Mouse (Mus musculus) urinary bladder, postnatal 25 days (tissue): ENCODE measurements around the gene Edil3.

Source experiments
- DNase-seq: peaks from one replicate; pipeline ENCODE4 v3.0.0; 2022; ENCODE audit warnings: low spot score

Edil3 gene

DNA sequence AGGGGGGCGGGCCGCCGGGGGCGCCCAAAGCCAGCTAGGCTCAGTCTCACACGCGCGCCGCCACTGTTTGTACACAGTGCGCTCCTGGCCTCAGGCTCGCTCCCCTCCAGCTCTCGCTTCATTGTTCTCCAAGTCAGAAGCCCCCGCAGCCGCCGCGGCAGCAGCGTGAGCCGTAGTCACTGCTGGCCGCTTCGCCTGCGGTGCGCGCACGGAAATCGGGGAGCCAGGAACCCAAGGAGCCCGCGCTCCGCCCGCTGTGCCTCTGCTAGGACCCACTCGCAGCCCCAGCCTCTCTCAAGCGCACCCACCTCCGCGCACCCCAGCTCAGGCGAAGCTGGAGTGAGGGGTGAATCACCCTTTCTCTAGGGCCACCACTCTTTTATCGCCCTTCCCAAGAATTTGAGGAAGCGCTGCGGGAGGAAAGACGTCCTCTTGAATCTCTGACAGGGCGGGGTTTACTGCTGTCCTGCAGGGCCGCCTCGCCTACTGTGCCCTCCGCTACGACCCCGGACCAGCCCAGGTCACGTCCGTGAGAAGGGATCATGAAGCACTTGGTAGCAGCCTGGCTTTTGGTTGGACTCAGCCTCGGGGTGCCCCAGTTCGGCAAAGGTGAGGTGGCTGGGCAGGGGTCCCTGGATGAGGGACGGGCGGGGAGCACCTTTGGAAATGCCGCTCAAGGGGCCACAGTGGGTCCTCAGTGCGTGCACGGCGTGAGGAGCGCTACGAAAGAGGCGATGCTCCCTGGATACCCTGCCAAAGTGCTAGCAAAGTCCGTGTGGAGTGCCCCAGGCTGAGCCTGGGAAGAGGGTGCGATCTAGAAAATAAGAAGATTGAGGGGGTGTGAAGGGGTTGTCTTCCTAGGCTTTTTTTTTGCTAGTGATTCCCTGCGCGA lies at the start of gene Edil3:
Gene Edil3 (plus strand): TSS at position 33 of the 892 bp plus-strand sequence.
- DNase-seq = no peak

DNA sequence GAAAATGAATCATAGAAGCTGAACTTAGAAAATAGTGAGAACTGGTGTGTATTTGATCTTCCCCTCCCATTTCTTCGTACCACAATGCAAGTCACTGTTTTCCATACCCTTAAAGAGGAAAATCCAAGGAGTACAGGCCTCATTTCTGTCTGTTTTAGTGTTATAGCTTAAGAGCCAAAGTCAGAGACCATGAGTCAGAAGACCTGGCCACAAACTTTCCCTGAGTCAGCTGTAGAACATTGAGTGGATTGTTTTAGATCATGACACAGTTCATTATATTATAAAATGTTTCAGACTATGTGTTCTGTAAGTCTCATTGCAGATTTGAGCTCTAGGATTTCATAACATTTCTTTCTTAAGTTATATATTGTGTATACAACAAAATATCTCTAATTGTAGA lies 22.1 kb upstream of the Edil3 start:
- no peak for DNase-seq

GRCm38 (mm10) chr13:88801006-88801405 lies 20.3 kb upstream of the Edil3 start:
- no peak for DNase-seq

- DNase-seq = no peak
These were observed 15.4 kb upstream of the Edil3 start for GRCm38 (mm10) chr13:88805838-88806237.

DNA sequence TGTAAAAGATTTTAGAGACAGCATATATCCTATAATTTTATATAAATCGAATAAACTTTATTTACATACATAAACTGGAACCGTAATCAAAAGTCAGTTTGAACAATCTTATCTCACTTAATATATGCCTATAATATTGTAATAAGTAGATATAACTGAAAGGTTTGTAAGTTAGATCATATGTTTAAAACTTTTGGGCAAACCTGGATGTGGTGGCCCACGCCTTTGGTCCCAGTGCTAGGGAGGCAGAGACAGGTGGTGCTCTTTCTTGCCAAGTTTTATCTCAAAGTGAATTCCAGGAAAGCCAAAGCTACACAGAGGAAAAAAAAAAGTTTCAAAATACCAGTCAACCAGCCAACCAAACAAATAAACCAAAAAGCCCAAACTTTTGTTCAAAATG lies 15.0 kb upstream of the Edil3 start:
- DNase-seq = no peak

GRCm38 (mm10) chr13:88810097-88810496 lies 11.2 kb upstream of the Edil3 start:
- DNase-seq = no peak

DNA sequence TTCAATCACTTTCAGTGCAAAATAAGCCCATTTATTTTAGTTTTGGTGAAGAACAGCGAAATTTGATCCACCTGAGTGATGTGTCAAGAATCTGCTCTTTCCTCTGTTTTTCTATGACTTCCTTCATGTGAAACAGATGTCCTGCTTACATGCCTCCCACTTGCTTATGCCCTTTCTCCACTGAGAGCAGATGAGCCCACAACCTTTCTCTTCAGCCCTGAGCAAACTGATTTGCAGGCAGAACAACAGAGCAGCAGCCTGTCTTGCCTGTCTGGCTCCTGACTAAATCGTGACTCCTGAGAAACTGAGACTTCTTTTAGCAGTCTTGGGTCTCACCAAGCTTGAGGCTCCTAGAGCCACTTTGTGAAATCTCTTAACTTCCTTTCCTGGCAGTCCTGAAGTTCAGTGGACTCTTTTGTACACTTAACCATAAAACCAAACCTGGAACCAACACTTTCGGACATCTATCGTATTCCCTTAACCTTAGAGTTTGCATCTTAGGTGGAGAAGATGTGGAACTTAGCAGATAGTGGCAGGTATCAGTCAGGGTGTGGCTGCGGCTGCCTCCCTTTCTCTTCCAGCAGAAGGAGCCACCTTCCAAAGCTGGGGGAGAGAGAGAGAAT lies 475 bp upstream of the Edil3 start:
- DNase-seq = no peak

- DNase-seq = no peak
These were observed 1.1 kb downstream of the Edil3 start for GRCm38 (mm10) chr13:88822332-88822895.

DNA sequence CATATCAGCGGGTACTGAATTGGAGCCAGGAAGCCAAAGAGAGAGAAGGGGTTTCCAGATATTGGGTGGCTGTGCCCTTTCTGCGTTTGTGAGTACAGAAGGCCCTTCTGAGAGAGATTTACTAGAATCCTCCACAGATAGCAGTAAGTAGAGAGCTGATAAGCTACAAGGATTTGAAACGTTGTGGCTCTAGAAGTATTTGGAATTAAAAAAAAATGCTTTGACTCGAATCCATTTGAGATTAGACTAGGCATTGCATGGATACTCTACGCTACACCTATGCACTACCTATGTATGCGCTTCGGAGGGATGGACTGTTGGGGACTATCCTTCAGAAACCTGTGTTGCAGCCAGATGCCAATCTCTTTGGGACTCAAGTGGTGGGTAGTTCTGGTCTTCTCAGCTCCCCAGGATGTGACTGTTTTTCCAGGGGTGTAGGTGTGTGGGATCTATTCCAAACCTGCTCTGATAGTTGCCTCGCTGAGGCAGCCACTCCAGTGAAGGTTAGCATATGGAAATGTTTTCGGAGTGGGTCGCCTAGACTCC lies 1.8 kb downstream of the Edil3 start:
- DNase-seq = no peak

- no peak for DNase-seq
These were observed 2.5 kb downstream of the Edil3 start for GRCm38 (mm10) chr13:88823522-88824419.

DNA sequence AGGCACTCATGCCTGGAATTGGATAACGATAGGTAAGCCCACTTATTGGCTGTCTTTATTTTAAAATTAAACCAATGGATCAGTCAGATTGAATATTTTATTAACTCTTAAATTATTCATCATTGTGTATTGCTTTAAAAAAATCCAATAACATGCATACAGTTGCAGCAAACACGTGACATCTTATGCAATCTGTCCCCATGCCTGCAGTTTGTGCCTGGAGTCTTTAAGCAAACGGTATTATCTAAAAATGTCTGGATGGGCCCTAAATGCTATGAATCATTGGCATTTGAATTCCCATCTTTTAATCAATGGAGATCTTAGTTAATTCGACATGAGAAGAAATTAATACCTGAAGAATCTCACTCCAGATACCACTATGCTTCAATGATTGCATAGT lies 3.2 kb downstream of the Edil3 start:
- DNase-seq = no peak

DNA sequence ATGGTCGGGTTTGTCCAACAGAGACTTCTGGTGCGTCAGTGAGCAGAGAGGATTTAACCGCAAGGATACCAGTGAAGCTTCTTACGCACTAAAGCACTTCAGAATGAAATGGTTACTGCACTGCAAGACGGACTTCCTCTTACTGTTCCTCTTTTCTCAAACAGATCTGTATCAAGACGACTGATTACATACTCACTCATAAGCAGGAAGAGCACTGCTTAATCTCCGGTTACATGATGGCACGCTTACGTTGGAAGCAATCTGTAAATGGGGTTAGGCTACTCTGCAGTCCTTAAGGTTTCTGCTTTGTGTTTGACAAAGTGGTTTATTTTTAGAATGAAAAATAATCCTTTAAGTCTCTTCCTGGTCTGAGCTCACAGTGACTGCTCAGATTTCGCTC lies 7.1 kb downstream of the Edil3 start:
- DNase-seq = no peak

DNA sequence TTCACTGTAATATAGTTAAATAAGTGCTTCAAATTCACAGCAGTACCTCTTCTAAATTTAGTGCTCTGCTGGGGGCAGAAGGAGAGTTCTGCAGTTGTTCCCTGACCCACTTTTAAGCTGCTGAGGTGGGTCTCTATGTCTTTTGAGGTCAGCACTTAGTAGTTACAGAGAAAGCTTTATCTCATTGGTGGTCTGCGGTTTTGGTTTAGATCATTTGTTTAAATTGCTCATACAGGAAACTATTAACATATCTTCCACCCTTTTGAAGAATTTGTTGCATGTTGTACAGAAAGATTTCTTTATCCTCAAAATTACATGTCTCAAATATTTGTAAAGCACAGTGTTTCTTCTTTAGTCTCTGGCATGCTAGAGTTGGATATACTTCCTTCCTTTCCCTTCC lies 12.5 kb downstream of the Edil3 start:
- no peak for DNase-seq

DNA sequence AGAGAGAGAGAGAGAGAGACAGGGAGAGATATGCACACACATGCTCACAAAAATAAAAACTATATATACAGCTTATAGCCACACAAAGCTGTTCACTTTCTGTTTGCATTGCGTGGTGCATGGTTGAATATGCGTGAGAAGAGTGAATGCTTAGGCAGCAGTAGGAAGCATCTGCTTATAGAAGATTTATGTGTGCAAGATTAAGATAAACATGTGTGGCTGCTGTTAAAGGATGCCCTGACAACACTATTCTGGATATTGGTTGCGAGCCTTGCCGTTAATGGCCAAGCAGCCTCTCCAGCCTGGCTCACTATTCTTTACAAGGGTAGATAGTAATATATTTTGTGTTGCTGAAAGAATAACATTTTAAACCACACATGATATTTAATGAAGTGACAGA lies 28.5 kb downstream of the Edil3 start:
- no peak for DNase-seq

DNA sequence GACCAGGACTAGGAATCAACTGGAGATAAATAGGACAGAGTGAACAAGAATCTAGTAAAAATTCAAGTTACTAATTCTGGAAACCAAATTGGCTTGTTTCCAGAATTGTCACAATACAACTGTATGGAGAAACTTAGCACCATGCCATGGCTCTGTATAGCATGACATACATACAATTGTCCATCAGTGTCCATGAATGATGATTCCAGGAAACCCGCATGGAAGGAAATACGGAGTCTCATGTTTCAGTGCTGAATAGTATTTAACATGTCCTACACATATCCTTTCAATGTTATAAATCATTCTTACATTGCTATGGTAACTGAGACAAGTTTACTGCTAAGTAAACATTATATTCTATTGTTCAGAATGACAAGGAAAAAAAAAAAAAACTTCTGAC lies 58.7 kb downstream of the Edil3 start:
- no peak for DNase-seq

- no peak for DNase-seq
These were observed 69.5 kb downstream of the Edil3 start for GRCm38 (mm10) chr13:88890728-88891127.

GRCm38 (mm10) chr13:88900046-88900445 lies 78.8 kb downstream of the Edil3 start:
- no peak for DNase-seq

GRCm38 (mm10) chr13:88907405-88907804 lies 86.1 kb downstream of the Edil3 start:
- DNase-seq = no peak

- no peak for DNase-seq
These were observed 86.9 kb downstream of the Edil3 start for GRCm38 (mm10) chr13:88908187-88908586.

GRCm38 (mm10) chr13:88916503-88916902 lies 95.2 kb downstream of the Edil3 start:
- DNase-seq = no peak

- DNase-seq = no peak
These were observed 108.4 kb downstream of the Edil3 start for GRCm38 (mm10) chr13:88929626-88930025.

- no peak for DNase-seq
These were observed 117.3 kb downstream of the Edil3 start for GRCm38 (mm10) chr13:88938564-88938963.
